Mouse (Mus musculus): ENCODE measurements at regions not wholly inside any gene's neighbourhood (a gene's known extent, or its start where the extent isn't known, plus 50 kb on each side); places are given as distances from the start of the nearest gene placed in this dataset.
"Not testable (repeated sequence)": the region's sequence is repeated elsewhere in the genome, so short reads cannot be mapped to it uniquely, and the experiment has no call there.

GRCm38 (mm10) chr1:185951163-185951562 lies 165.9 kb downstream of the Lyplal1 start:
- no peak for DNase-seq

- DNase-seq: not testable (repeated sequence)
Measured at GRCm38 (mm10) chr1:185955821-185956220, 161.3 kb downstream of the Lyplal1 start.

- no peak for DNase-seq
Measured at GRCm38 (mm10) chr1:185957557-185957956, 159.6 kb downstream of the Lyplal1 start.

GRCm38 (mm10) chr1:185958276-185958675 lies 158.8 kb downstream of the Lyplal1 start:
- DNase-seq: no peak

GRCm38 (mm10) chr1:185962606-185963005 lies 154.5 kb downstream of the Lyplal1 start:
- DNase-seq: no peak

GRCm38 (mm10) chr1:185963773-185964172 lies 153.3 kb downstream of the Lyplal1 start:
- DNase-seq: no peak

- no peak for DNase-seq
Measured at GRCm38 (mm10) chr1:185964426-185964825, 152.7 kb downstream of the Lyplal1 start.

- no peak for DNase-seq
Measured at GRCm38 (mm10) chr1:185967227-185967626, 149.9 kb downstream of the Lyplal1 start.

- no peak for DNase-seq
Measured at GRCm38 (mm10) chr1:185967816-185968215, 149.3 kb downstream of the Lyplal1 start.

GRCm38 (mm10) chr1:185968642-185969041 lies 148.5 kb downstream of the Lyplal1 start:
- no peak for DNase-seq

GRCm38 (mm10) chr1:185969231-185969630 lies 147.9 kb downstream of the Lyplal1 start:
- peak; percentile 10 for DNase-seq

GRCm38 (mm10) chr1:185977075-185977474 lies 140.0 kb downstream of the Lyplal1 start:
- DNase-seq: no peak

GRCm38 (mm10) chr1:185989432-185989831 lies 127.7 kb downstream of the Lyplal1 start:
- no peak for DNase-seq

GRCm38 (mm10) chr1:186000066-186000465 lies 117.0 kb downstream of the Lyplal1 start:
- DNase-seq: not testable (repeated sequence)

GRCm38 (mm10) chr1:186013413-186013812 lies 103.7 kb downstream of the Lyplal1 start:
- peak; percentile 14 for DNase-seq

GRCm38 (mm10) chr1:186014166-186014565 lies 102.9 kb downstream of the Lyplal1 start:
- DNase-seq: no peak

GRCm38 (mm10) chr1:186015831-186016561 lies 101.1 kb downstream of the Lyplal1 start:
- no peak for DNase-seq

- DNase-seq: no peak
Measured at GRCm38 (mm10) chr1:186017547-186017946, 99.6 kb downstream of the Lyplal1 start.

GRCm38 (mm10) chr1:186019511-186019910 lies 97.6 kb downstream of the Lyplal1 start:
- DNase-seq: no peak

- no peak for DNase-seq
Measured at GRCm38 (mm10) chr1:186031951-186032350, 85.2 kb downstream of the Lyplal1 start.

- DNase-seq: no peak
Measured at GRCm38 (mm10) chr1:186034443-186034842, 82.7 kb downstream of the Lyplal1 start.
